Mouse (Mus musculus) forebrain, postnatal 0 days (tissue): ENCODE results near the gene 2200002J24Rik. TPM values are rescaled to one million over a fixed set of nuclear protein-coding genes. Genes with fewer than 3 reads are reported as not detected.
"Not testable (repeated sequence)": the region's sequence is repeated elsewhere in the genome, so short reads cannot be mapped to it uniquely, and the experiment has no call there.

Experiments used
- ATAC-seq: fragments of 200-750 bp; cut with Nextera tagmentation; 2 replicates; pipeline ENCODE4 v1.8.0; 2017; ENCODE audit warnings: mild to moderate bottlenecking, moderate library complexity
- DNase-seq: peaks from one replicate; pipeline ENCODE4 v3.0.0-alpha.2; 2015
- H3K27ac ChIP-seq: fragments of 300-500 bp; sonication (generic); 2 replicates; pipeline ENCODE4 v1.5.1; 2014; ENCODE audit warnings: low read depth, mild to moderate bottlenecking, antibody characterized with exemption, low read length, moderate library complexity, mixed read lengths
- H3K27me3 ChIP-seq: fragments of 300-500 bp; sonication (generic); 2 replicates; pipeline ENCODE4 v1.6.1; 2014; ENCODE audit warnings: mild to moderate bottlenecking, low read length, mixed read lengths; ENCODE audit not compliant: insufficient read depth
- H3K36me3 ChIP-seq: fragments of 300-500 bp; sonication (generic); 2 replicates; pipeline ENCODE4 v1.6.1; 2014; ENCODE audit warnings: mild to moderate bottlenecking, moderate library complexity; ENCODE audit not compliant: insufficient read depth
- H3K4me1 ChIP-seq: fragments of 300-500 bp; sonication (generic); 2 replicates; pipeline ENCODE4 v1.6.1; 2014; ENCODE audit warnings: antibody characterized with exemption; ENCODE audit not compliant: insufficient read depth
- H3K4me2 ChIP-seq: fragments of 300-500 bp; sonication (generic); 2 replicates; pipeline ENCODE4 v1.6.1; 2014; ENCODE audit warnings: low read depth, mild to moderate bottlenecking, moderate library complexity
- H3K4me3 ChIP-seq: fragments of 300-500 bp; sonication (generic); 2 replicates; pipeline ENCODE4 v1.5.1; 2014; ENCODE audit warnings: low read depth, low read length, mixed read lengths
- H3K9ac ChIP-seq: fragments of 300-500 bp; sonication (generic); 2 replicates; pipeline ENCODE4 v1.6.1; 2014; ENCODE audit warnings: mild to moderate bottlenecking
- H3K9me3 ChIP-seq: fragments of 300-500 bp; sonication (generic); 2 replicates; pipeline ENCODE4 v1.6.1; 2016; ENCODE audit warnings: low read length
- CTCF ChIP-seq: sonication (generic); IDR thresholded peaks from 2 replicates; pipeline ENCODE4 v1.5.1; 2016; ENCODE audit warnings: antibody characterized with exemption, control low read depth, low read depth
- WGBS: fragments of 180-500 bp; shearing (Covaris S2); extraction: QIAGEN DNeasy Blood & Tissue Kit; methylation state at CpG from one replicate; pipeline ENCODE4 v1.1.7; 2014; 5-methylcytosine and 5-hydroxymethylcytosine counted together
- polyA plus RNA-seq: library from polyadenylated mRNA; unstranded; fragments of >200 nt; fragmentation: Nextera tagmentation; extraction: Ambion mirVana; gene quantifications from 2 replicates; pipeline ENCODE4 v1.2.1, GENCODE M21; 2015
- total RNA-seq: library from RNA; depleted of rRNA; stranded (reverse); fragments of >200 nt; gene quantifications from 2 replicates; pipeline ENCODE4 v1.2.3, GENCODE M21; 2014

The 2200002J24Rik gene
- total and polyA plus RNA-seq, 2 experiments from 2014 or later, result not detected

- no peak overlapping the region for H3K27ac ChIP-seq
Measured at GRCm38 (mm10) chr7:30728214-30728613, 29.5 kb downstream of the 2200002J24Rik start.

GRCm38 (mm10) chr7:30728739-30729395, 30.1 kb downstream of the 2200002J24Rik start:
- peak overlapping the region; percentile 80 for H3K4me2 ChIP-seq
- DNase-seq (peak; percentile 50), ATAC-seq (peak; percentile 28)
- H3K9ac ChIP-seq, result peak overlapping the region; percentile 72
- no peaks in the 10 kb centered on the region for H3K27me3 ChIP-seq
- no peaks in the 10 kb centered on the region for H3K9me3 ChIP-seq
- 6% methylated on average over 26 of the region's 26 CpGs for WGBS
- peaks cover 26% of the 10 kb centered on the region for H3K36me3 ChIP-seq
- H3K4me3 ChIP-seq, result peak overlapping the region; percentile 76
- peak overlapping the region; percentile 86 for H3K27ac ChIP-seq
- TF ChIP-seq CTCF, result no peak
- H3K4me1 ChIP-seq, result peaks cover 17% of the 10 kb centered on the region; the same call in 1 of the 2 replicates

More at GRCm38 (mm10) chr7:30728214-30728613, 29.5 kb downstream of the 2200002J24Rik start:
- DNase-seq, result no peak
- WGBS, result 88% methylated on average over 6 of the region's 6 CpGs
- Histone ChIP-seq H3K4me2 (peak overlapping the region; percentile 80), H3K36me3 (peaks cover 19% of the 10 kb centered on the region), H3K4me1 (peaks cover 17% of the 10 kb centered on the region; the same call in 1 of the 2 replicates), H3K9ac (peak overlapping the region; percentile 72; the same call in 1 of the 2 replicates), H3K4me3 (peak overlapping the region; percentile 76; the same call in 1 of the 2 replicates), H3K9me3 (no peaks in the 10 kb centered on the region), H3K27me3 (no peaks in the 10 kb centered on the region)
- no peak for ATAC-seq
- TF ChIP-seq CTCF, result no peak

GRCm38 (mm10) chr7:30729396-30730063, 30.8 kb downstream of the 2200002J24Rik start, which contains the start of gene Tmem147:
Tmem147 (minus strand) TSS chr7:30729540.
- Histone ChIP-seq H3K9ac (peak within 1 kb of the TSS; percentile 72), H3K4me1 (peaks cover 17% of the 10 kb centered on the region; the same call in 1 of the 2 replicates), H3K4me3 (peak within 1 kb of the TSS; percentile 76), H3K9me3 (no peaks in the 10 kb centered on the region), H3K36me3 (peaks cover 31% of the 10 kb centered on the region), H3K4me2 (peak within 1 kb of the TSS; percentile 80), H3K27me3 (no peaks in the 10 kb centered on the region), H3K27ac (peak within 1 kb of the TSS; percentile 86)
- DNase-seq, result peak; percentile 97
- ATAC-seq, result peak; percentile 98
- peak; percentile 62 for TF ChIP-seq CTCF
- 0% methylated on average over 60 of the region's 60 CpGs for WGBS

- not testable (repeated sequence) for H3K9me3 ChIP-seq, H3K27me3 ChIP-seq, ATAC-seq
- Histone ChIP-seq H3K27ac (peak overlapping the region; percentile 86), H3K4me2 (peak overlapping the region; percentile 80), H3K36me3 (peaks cover 36% of the 10 kb centered on the region), H3K4me3 (peak overlapping the region; percentile 76), H3K4me1 (peaks cover 17% of the 10 kb centered on the region; the same call in 1 of the 2 replicates), H3K9ac (peak overlapping the region; percentile 72)
- WGBS, result 8% methylated on average over 18 of the region's 22 CpGs
- DNase-seq, result peak; percentile 63
Measured at GRCm38 (mm10) chr7:30730064-30730722, 31.5 kb downstream of the 2200002J24Rik start.

- DNase-seq, result no peak
- Histone ChIP-seq H3K4me1 (0 out of 2 replicates have a peak, but pooled peaks cover 2% of the 10 kb centered on the region), H3K9ac (no peak overlapping the region), H3K36me3 (peaks cover 50% of the 10 kb centered on the region), H3K4me3 (no peak overlapping the region), H3K27ac (no peak overlapping the region), H3K27me3 (no peaks in the 10 kb centered on the region), H3K4me2 (no peak overlapping the region), H3K9me3 (no peaks in the 10 kb centered on the region)
- no peak for ATAC-seq
- WGBS, result 90% methylated on average over 3 of the region's 3 CpGs
- TF ChIP-seq CTCF, result no peak
Measured at GRCm38 (mm10) chr7:30736211-30736610, 37.5 kb downstream of the 2200002J24Rik start.

- H3K4me1 ChIP-seq, H3K27me3 ChIP-seq, H3K4me2 ChIP-seq, ATAC-seq, H3K4me3 ChIP-seq, H3K27ac ChIP-seq, DNase-seq, H3K9me3 ChIP-seq, H3K9ac ChIP-seq: not testable (repeated sequence)
- 94% methylated on average over 2 of the region's 2 CpGs for WGBS
- peaks cover 13% of the 10 kb centered on the region; the same call in 1 of the 2 replicates for H3K36me3 ChIP-seq
Measured at GRCm38 (mm10) chr7:30742570-30742969, 43.8 kb downstream of the 2200002J24Rik start.

GRCm38 (mm10) chr7:30743617-30744016, 44.9 kb downstream of the 2200002J24Rik start, which contains the start of gene Gapdhs:
Gapdhs (minus strand) TSS chr7:30743681.
- H3K27ac ChIP-seq, DNase-seq, H3K4me1 ChIP-seq, H3K4me3 ChIP-seq, ATAC-seq, H3K9me3 ChIP-seq, H3K4me2 ChIP-seq, H3K9ac ChIP-seq, H3K27me3 ChIP-seq, H3K36me3 ChIP-seq: not testable (repeated sequence)
- no CpG with 5 or more reads among the region's 4 CpGs for WGBS
